Mouse (Mus musculus) thymus, postnatal 10 days (tissue): ENCODE measurements around the gene Galnt13.
"Not testable (repeated sequence)": the region's sequence is repeated elsewhere in the genome, so short reads cannot be mapped to it uniquely, and the experiment has no call there.

Experiments
- DNase-seq, 2 experiments: peaks; one replicate each; pipeline ENCODE4 v3.0.0; 2021; ENCODE audit warnings: low spot score in 2 of 2

Gene Galnt13

GRCm38 (mm10) chr2:54435937-54436735, at the start of gene Galnt13:
TSS of gene Galnt13 (plus strand) at chr2:54436317.
- DNase-seq = no peak

GRCm38 (mm10) chr2:54431060-54431459, 5.1 kb upstream of the Galnt13 start:
- no peak for DNase-seq

GRCm38 (mm10) chr2:54435380-54435779, 737 bp upstream of the Galnt13 start:
- no peak for DNase-seq

- no peak for DNase-seq
Observed at GRCm38 (mm10) chr2:54436736-54437500, 801 bp downstream of the Galnt13 start.

GRCm38 (mm10) chr2:54437501-54437830, 1.3 kb downstream of the Galnt13 start:
- no peak for DNase-seq

- no peak for DNase-seq
Observed at GRCm38 (mm10) chr2:54442734-54443500, 6.8 kb downstream of the Galnt13 start.

GRCm38 (mm10) chr2:54483426-54483825, 47.3 kb downstream of the Galnt13 start:
- DNase-seq = no peak

- no peak for DNase-seq
Observed at GRCm38 (mm10) chr2:54522989-54523388, 86.9 kb downstream of the Galnt13 start.

GRCm38 (mm10) chr2:54527073-54527472, 91.0 kb downstream of the Galnt13 start:
- no peak for DNase-seq

- no peak for DNase-seq
Observed at GRCm38 (mm10) chr2:54558357-54559153, 122.4 kb downstream of the Galnt13 start.

- no peak for DNase-seq
Observed at GRCm38 (mm10) chr2:54565068-54565467, 129.0 kb downstream of the Galnt13 start.

GRCm38 (mm10) chr2:54567186-54567585, 131.1 kb downstream of the Galnt13 start:
- no peak for DNase-seq

- no peak for DNase-seq
Observed at GRCm38 (mm10) chr2:54567632-54568031, 131.5 kb downstream of the Galnt13 start.

- not testable (repeated sequence) for DNase-seq
Observed at GRCm38 (mm10) chr2:54713817-54714216, 277.7 kb downstream of the Galnt13 start.

- DNase-seq = no peak
Observed at GRCm38 (mm10) chr2:54751232-54751631, 315.1 kb downstream of the Galnt13 start.

GRCm38 (mm10) chr2:54759781-54760180, 323.7 kb downstream of the Galnt13 start:
- DNase-seq = no peak

- DNase-seq = no peak
Observed at GRCm38 (mm10) chr2:54778790-54779273, 342.7 kb downstream of the Galnt13 start.

GRCm38 (mm10) chr2:54813670-54814256, 377.6 kb downstream of the Galnt13 start:
- DNase-seq = no peak

GRCm38 (mm10) chr2:54841245-54841644, 405.1 kb downstream of the Galnt13 start:
- DNase-seq = no peak

GRCm38 (mm10) chr2:54906282-54907060, 470.4 kb downstream of the Galnt13 start:
- no peak for DNase-seq
